Mouse (Mus musculus) embryonic stem cell, embryonic (primary cell): Measurements from ENCODE around the gene Ubqln1.

Experiments
- CTCF ChIA-PET, 4 experiments: fragments of 300-600 bp in 2 of 4; fragments of 350-600 bp in 2 of 4; sonication (Branson Sonifier 250); formaldehyde crosslinking; loops; one replicate each; lab custom pipeline; 2022; ENCODE audit warnings: inconsistent platforms in 2 of 4; lab: Charles Lee
- POLR2A ChIA-PET, 4 experiments: fragments of 300-600 bp in 2 of 4; fragments of 350-600 bp in 2 of 4; sonication (Branson Sonifier 250); formaldehyde crosslinking; loops; one replicate each; lab custom pipeline; 2022; ENCODE audit warnings: antibody characterized with exemption in 4 of 4, inconsistent platforms in 1 of 4; lab: Charles Lee

Ubqln1 gene

GRCm38 (mm10) chr13:58210441-58210840 is 5.0 kb downstream of the Ubqln1 start:
- ChIA-PET CTCF (no interaction called here), POLR2A (interaction anchor here in 1 of 4 experiments (0.7 kb wide), 1 partner anchor 20 kb away, joined by 3 read pairs; no protein-coding TSS in a partner anchor)

DNA sequence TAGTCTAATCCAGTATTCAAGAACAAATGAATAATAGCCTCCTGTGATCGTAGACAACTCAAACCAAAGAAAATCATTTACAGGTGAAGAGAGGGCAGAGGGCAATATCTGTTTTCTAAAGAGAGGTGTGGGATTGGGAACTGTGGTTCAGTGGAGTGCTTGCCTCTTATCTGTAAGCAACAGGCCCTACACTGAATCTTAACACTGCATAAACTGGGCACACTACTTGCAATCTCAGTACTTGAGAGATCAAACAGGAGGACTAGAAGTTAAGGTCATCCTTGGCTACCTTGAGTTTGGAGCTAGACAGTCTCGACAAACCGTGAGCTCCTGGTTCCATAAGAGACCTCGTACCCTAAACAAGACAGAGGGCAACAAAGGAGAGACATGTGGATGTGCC is 9.4 kb downstream of the Ubqln1 start:
- POLR2A ChIA-PET, result interaction anchor here in 1 of 4 experiments (0.8 kb wide), 1 partner anchor 8 kb away, joined by 3 read pairs; no protein-coding TSS in a partner anchor
- CTCF ChIA-PET, result interaction anchor here in 1 of 4 experiments (0.5 to 0.9 kb wide), 2 partner anchors 155 to 383 kb away, joined by 3 to 4 read pairs; no protein-coding TSS in a partner anchor

- CTCF ChIA-PET, result no interaction called here
- POLR2A ChIA-PET, result interaction anchor here in 2 of 4 experiments (0.5 to 1.4 kb wide), 4 partner anchors 9 to 376 kb away, joined by 3 to 5 read pairs (median 3); partner anchors contain the start of gene Ubqln1 (in 1 of the 2)
Observed at GRCm38 (mm10) chr13:58204986-58205385, 10.5 kb downstream of the Ubqln1 start.

DNA sequence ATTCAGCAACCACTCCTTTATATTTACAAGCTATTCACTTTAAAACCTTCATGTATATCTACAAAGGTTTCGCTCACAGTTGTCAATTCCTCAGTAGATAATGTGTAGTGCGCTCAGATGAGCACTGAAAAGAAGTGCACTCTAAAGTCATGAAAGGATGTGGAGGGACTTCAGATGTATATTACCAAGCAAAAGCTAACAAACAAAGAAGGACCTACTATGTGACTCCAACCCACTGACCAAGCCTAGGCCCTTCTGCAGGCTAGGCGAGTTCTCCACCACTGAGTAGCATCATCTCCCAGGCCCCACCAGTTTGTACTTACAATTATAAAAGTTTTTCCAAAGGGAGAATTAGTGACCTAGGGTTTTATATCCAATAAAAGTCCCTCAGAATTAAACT is 11.3 kb downstream of the Ubqln1 start:
- ChIA-PET POLR2A (interaction anchor here in 2 of 4 experiments (1.4 to 1.5 kb wide), 4 partner anchors 10 to 18 kb away, joined by 3 to 5 read pairs (median 4); partner anchors contain the start of gene Ubqln1 (in 1 of the 2)), CTCF (interaction anchor here in 1 of 4 experiments (0.6 kb wide), 1 partner anchor 167 kb away, joined by 4 read pairs; no protein-coding TSS in a partner anchor)

- ChIA-PET POLR2A (interaction anchor here in 2 of 4 experiments (0.6 to 1.5 kb wide), 2 partner anchors 8 to 32 kb away, joined by 4 to 5 read pairs; no protein-coding TSS in a partner anchor), CTCF (no interaction called here)
Observed at GRCm38 (mm10) chr13:58202903-58203302, 12.6 kb downstream of the Ubqln1 start.

DNA sequence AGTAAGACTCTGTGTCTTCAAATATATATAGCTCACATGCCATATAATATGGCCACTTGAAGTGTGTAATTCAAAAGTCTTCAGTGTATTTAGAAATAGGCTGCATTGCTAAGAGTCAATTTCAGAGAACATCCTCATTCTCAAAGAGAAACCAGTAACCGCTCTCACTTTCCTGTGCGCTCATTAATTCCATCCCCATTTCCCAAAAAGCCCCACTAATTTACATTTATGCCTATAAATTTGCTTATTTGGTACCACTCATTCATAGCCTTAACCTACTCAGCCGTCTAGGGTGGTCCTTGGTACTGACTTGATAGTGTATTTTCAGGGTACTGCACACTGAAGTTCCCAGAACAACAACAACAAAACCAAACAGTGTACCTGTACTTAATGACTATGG is 13.5 kb downstream of the Ubqln1 start:
- POLR2A ChIA-PET, result no interaction called here
- CTCF ChIA-PET, result interaction anchor here in 1 of 4 experiments (0.6 kb wide), 1 partner anchor 39 kb away, joined by 3 read pairs; no protein-coding TSS in a partner anchor

GRCm38 (mm10) chr13:58201343-58201742 is 14.1 kb downstream of the Ubqln1 start:
- ChIA-PET POLR2A (no interaction called here), CTCF (interaction anchor here in 1 of 4 experiments (0.6 kb wide), 1 partner anchor 38 kb away, joined by 3 read pairs; no protein-coding TSS in a partner anchor)

- CTCF ChIA-PET, result no interaction called here
- POLR2A ChIA-PET, result interaction anchor here in 2 of 4 experiments (0.6 to 0.8 kb wide), 2 partner anchors 8 to 10 kb away, joined by 3 read pairs; no protein-coding TSS in a partner anchor
Observed at GRCm38 (mm10) chr13:58197981-58198640, 17.3 kb downstream of the Ubqln1 start.

DNA sequence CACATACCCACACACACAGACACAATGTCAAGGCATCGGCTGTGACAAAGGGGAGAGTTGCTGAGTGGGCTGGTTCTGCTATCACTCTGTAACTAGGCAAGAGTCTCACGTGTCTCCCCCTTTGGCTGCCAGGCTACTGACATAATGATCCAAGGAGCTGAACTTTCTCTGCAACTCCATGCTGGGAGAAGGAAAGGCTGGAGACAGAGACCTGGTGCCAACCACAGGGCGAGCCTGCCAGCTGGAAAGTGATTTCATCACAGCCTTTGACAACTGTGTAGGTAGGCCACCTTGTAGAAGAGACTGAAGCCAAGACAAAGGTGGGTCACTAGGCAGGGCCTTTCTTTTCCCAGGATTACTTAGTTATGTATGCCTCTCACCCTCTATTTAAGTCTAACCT is 18.2 kb downstream of the Ubqln1 start:
- ChIA-PET CTCF (interaction anchor here in 1 of 4 experiments (1.1 to 1.4 kb wide), 2 partner anchors 9 to 91 kb away, joined by 3 to 7 read pairs; no protein-coding TSS in a partner anchor), POLR2A (interaction anchor here in 2 of 4 experiments (0.8 to 1.4 kb wide), 5 partner anchors 9 to 73 kb away, joined by 3 to 5 read pairs (median 3); no protein-coding TSS in a partner anchor)

DNA sequence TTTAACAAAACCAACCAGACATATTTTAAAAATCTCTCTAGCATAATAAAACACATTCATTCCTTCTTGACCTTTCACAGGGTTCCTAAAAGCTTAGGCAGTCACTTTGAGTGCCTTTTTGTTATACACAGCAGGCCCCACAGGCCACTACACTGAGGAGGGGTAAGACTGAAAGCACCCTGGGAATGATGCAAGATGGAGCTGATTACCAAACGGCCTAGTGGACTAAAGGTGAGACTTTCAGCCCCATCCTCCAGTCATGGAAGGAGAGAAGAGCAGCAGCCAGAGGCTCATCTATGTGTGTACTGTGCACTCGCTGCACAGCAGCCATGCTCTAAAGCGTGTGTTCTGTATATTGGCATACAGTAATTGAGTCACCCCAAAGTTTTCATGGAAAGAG is 20.5 kb downstream of the Ubqln1 start:
- POLR2A ChIA-PET, result interaction anchor here in 3 of 4 experiments (0.6 to 1.5 kb wide), 11 partner anchors 9 to 67 kb away, joined by 3 to 4 read pairs (median 3); partner anchors contain the start of genes Hnrnpa0 (in 2 of the 3) and Ubqln1 (in 1 of the 3)
- CTCF ChIA-PET, result interaction anchor here in 1 of 4 experiments (1.0 to 1.4 kb wide), 3 partner anchors 9 to 348 kb away, joined by 3 to 4 read pairs (median 4); no protein-coding TSS in a partner anchor

DNA sequence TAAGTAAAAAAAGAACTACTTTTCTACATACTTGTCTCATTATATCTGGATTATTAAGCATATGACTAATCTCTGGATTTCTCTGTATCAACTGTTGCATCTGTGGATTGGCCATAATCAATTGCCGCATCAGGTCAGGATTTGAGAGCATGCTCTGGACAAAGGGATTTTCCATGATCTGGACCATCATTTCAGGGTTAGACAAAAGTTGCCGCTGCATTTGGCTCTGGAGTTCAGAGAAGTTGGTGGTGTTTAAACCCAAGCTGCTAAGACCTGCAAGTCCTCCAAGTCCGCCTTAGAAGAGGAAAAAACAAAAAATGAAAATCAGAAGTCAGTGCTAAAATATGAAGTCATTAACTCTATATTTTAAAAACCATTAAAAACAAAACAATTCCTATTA is 22.2 kb downstream of the Ubqln1 start:
- ChIA-PET CTCF (interaction anchor here in 1 of 4 experiments (0.7 kb wide), 1 partner anchor 66 kb away, joined by 3 read pairs; no protein-coding TSS in a partner anchor), POLR2A (interaction anchor here in 1 of 4 experiments (1.0 to 1.1 kb wide), 2 partner anchors 15 to 18 kb away, joined by 3 to 5 read pairs; no protein-coding TSS in a partner anchor)

- CTCF ChIA-PET, result interaction anchor here in 2 of 4 experiments (0.7 kb wide), 2 partner anchors 286 to 502 kb away, joined by 3 read pairs; no protein-coding TSS in a partner anchor
- POLR2A ChIA-PET, result interaction anchor here in 3 of 4 experiments (0.7 to 1.7 kb wide), 5 partner anchors 9 to 955 kb away, joined by 3 to 5 read pairs (median 4); no protein-coding TSS in a partner anchor
Observed at GRCm38 (mm10) chr13:58192146-58192545, 23.3 kb downstream of the Ubqln1 start.

- CTCF ChIA-PET, result interaction anchor here in 3 of 4 experiments (0.7 to 1.0 kb wide), 3 partner anchors 42 to 503 kb away, joined by 3 to 4 read pairs (median 3); no protein-coding TSS in a partner anchor
- POLR2A ChIA-PET, result interaction anchor here in 2 of 4 experiments (0.6 to 1.7 kb wide), 5 partner anchors 8 to 31 kb away, joined by 3 to 4 read pairs (median 3); no protein-coding TSS in a partner anchor
Observed at GRCm38 (mm10) chr13:58191516-58191915, 23.9 kb downstream of the Ubqln1 start.

DNA sequence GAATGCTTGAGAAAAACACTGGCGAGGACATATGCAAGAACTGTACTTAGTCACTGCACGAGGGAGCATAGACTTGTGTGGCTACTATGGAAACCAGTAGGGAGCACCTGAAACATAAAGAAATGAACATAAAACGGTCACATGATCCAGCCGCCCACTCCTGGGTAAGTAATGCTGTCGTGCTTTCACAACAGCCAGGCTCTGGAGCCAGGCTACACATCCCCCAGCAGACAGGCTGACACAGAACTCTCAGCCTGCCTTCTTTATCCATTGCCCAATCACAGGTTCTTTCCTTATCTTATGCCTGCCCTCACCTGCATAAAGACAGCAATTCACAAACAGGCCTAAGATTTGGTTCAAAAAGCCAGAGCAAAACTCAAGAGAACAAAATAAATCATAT is 26.0 kb downstream of the Ubqln1 start:
- ChIA-PET POLR2A (no interaction called here), CTCF (interaction anchor here in 1 of 4 experiments (1.1 to 1.4 kb wide), 2 partner anchors 43 to 353 kb away, joined by 3 read pairs; no protein-coding TSS in a partner anchor)

GRCm38 (mm10) chr13:58188412-58188811 is 27.0 kb downstream of the Ubqln1 start:
- POLR2A ChIA-PET, result interaction anchor here in 2 of 4 experiments (0.6 to 1.3 kb wide), 7 partner anchors 9 to 491 kb away, joined by 3 to 5 read pairs (median 3); partner anchors contain the start of gene Rmi1 (in 1 of the 2)
- CTCF ChIA-PET, result interaction anchor here (0.6 to 1.3 kb wide), 24 partner anchors 8 to 1746 kb away, joined by 3 to 24 read pairs (median 3); no protein-coding TSS in a partner anchor

DNA sequence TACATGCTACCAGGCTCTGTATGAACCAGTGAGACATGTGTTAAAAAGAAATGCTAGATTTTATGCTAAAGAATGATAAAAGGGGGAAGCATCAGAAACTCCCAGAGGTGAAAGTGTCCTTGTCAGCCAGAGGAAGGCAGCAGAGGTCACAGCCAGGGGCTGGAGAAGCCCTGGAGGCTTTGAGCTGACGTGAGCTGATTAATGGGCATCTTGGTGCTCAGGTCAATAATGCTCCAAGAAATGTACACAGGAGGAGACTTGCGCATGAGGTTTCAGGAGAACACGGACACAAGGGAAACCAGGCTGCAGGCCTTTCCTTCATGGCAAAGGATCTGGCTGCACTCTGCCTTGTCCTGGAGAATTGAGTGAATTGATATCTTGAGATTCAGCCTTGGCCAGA is 27.7 kb downstream of the Ubqln1 start:
- POLR2A ChIA-PET, result interaction anchor here in 2 of 4 experiments (0.6 to 1.3 kb wide), 6 partner anchors 9 to 491 kb away, joined by 3 to 5 read pairs (median 3); no protein-coding TSS in a partner anchor
- CTCF ChIA-PET, result interaction anchor here (0.6 to 1.3 kb wide), 12 partner anchors 9 to 1745 kb away, joined by 3 to 24 read pairs (median 6); no protein-coding TSS in a partner anchor

DNA sequence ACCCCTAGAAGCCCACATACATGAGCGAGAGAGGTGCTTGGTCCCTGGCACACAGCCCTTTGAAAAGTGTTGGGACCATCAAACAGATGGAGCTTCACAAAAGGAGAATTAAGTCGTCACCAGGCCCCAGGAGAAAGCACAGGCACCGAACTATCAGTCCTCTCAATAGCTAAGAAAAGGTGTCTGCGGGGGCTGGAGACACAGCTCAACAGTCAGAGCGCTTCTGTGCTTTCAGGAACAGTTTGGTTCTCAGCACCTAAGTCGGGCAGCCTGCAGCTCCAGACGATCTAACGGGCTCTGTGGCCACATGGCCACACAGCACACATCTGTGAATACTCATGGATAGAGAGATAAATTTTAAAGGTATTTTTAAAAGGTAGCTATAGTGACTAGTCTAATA is 29.2 kb downstream of the Ubqln1 start:
- POLR2A ChIA-PET, result interaction anchor here in 1 of 4 experiments (0.6 kb wide), 1 partner anchor 22 kb away, joined by 3 read pairs; no protein-coding TSS in a partner anchor
- CTCF ChIA-PET, result interaction anchor here in 2 of 4 experiments (0.6 to 0.7 kb wide), 3 partner anchors 9 to 386 kb away, joined by 3 to 4 read pairs (median 3); no protein-coding TSS in a partner anchor

GRCm38 (mm10) chr13:58184111-58184510 is 31.3 kb downstream of the Ubqln1 start:
- ChIA-PET POLR2A (interaction anchor here in 2 of 4 experiments (0.9 to 1.1 kb wide), 3 partner anchors 14 to 206 kb away, joined by 3 to 4 read pairs (median 4); no protein-coding TSS in a partner anchor), CTCF (interaction anchor here in 1 of 4 experiments (1.0 kb wide), 1 partner anchor 97 kb away, joined by 3 read pairs; no protein-coding TSS in a partner anchor)
